Mouse (Mus musculus): Measurements from ENCODE around the gene Eif4g2. TPM values are rescaled to one million over a fixed set of nuclear protein-coding genes. Genes with fewer than 3 reads are reported as not detected.

The Eif4g2 gene
- 100 to 1,000 TPM; 942 to 954 TPM for total RNA-seq (2021)

DNA sequence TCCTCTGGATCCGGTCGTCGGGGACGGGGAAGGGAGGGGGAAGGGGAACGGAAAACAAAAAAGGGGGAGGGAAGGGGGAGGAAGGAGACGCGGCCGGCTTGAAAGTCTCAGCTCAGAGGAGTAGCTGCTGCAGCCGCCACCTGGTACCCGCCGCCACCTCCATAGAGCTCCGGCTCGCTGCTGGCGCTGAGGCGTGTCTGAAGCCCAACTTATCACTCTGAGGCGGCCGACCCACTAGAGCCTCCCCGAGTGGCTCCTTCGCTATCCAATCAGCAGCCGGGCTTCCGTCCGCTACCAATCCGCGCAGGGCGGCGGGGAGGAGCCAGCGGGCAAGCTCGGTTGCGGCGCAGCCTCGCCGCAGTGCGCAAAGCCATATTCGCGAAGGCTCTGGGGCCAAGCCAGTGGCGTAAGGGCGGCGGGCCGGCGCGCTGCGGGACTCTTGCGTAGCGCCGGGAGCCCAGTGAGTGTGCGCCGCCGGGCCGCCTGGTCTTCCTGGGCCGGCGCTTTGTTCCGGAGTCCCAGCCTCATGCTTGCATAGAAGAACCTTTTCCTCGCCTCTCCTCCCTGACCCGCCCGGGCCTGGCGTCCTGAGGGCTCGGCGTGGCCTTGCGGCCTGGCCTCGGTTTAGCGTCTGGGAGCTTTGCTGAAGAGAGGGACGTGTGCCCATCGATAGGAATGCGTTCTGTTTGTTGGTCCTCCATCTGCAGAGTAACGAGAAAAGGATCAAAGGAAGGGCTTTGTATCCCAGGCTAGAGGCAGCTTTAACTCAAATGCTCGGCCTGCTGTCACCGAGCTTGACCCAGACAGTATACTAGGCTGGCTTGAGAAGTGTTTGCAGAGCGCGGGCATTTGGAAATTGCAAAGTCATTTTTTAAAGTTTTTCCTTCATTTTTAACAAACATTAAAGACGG lies at the start of gene Eif4g2:
Gene Eif4g2 (minus strand): TSS at position 209 of the 911 bp plus-strand sequence.
- intact Hi-C loops (cut with DNase I), result loop anchor here (2.0 to 10.0 kb wide), 3 partner anchors 40 to 162 kb away; no protein-coding TSS in a partner anchor
- peak; percentile 99 for DNase-seq (ENCODE audit: extremely low spot score in 1 of 2, low spot score in 2 of 2)

DNA sequence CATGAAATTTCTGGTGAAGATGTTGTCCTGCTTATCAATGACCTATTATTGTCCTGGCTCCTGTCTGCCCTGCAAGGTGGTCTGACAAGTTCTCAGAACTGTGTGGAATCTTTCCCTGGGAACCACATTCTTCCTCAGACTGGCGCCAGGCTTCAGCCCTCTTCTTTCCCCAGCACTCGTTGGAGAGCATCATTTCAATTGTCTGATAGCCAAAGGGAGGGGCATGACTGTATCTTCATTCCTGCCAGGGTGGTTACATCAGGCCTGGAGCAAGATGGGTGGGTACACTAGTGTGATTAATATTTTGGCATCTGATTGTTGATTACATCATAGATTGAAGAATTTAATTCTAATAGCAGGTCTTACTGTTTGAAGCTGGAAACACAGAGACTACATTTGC lies 49.8 kb upstream of the Eif4g2 start:
- intact Hi-C loops (cut with DNase I), result no loop called here
- no peak for DNase-seq (ENCODE audit: extremely low spot score in 1 of 2, low spot score in 2 of 2)

DNA sequence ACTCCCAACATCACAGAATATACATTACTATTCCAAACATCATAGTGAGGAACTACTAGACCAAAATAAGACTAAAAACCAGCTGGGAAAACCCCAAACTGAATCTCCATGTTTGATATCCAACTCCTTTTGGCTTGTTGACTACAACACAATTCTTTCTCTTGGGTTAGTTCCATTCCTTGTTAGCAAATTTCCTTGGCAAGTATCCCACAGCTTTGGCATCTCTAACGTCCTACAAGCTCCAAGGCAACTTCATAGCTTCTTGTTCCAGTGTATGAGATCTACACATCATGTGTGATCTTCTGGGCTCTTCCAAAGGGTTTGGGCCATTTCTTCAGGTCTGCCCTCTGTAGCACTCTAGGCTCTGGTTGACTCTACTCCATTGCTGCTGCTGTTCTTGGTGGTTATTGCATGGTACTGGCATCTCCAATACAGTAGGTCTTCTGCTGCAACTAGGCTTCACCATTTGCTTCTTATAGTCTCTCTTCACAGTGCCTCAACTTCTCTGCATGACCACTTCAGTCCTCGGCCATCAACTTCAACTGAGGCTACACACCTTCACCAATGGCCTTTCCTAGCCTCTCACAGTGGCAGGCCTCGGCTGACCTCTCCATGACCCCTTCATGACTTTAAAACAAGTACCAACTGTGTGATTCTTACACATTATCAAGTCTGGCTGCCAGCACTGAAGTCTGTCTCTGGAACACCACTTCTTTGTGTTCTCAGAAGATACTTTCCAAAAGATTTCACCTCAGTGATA lies 44.0 kb upstream of the Eif4g2 start:
- intact Hi-C loops (cut with DNase I), result no loop called here
- DNase-seq (ENCODE audit: extremely low spot score in 1 of 2, low spot score in 2 of 2), result no peak

DNA sequence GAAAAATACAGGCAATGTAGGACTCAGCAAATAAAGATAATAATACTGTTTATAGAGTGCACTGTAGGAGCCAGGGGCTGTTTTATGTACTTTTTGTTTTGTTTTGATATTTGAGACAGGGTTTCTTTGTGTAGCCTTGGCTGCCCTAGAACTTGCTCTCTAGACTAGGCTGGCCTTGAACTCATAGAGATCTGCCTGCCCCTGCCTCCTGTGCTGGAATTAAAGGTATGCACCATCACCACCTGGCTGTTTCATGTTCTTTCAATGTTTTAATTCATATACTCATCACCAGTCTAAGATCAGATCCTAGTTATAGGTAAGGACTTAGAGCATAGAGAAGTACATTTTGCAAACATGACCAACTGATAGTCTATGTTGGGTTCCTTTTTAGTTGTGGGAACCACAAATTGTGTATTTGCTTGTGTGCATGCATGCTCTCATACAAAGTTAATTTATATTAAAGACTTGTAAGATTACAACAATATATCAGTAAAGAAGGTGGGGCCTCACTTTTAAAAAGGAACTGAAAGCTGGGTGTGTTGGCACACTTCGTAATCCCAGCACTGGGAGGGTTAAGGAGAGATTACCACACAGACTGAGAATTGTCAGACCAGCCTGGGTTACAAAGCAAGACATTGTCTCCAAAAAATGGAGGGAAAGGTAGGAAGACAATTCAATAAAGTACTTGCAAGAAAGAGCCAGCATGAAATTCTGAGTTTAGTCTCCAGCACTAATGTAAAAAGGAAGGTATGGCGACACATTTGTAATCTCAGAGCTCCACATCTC lies 41.1 kb upstream of the Eif4g2 start:
- intact Hi-C loops (cut with DNase I), result loop anchor here (2.0 kb wide), 1 partner anchor 41 kb away; the partner anchor contains the start of gene Eif4g2
- no peak for DNase-seq (ENCODE audit: extremely low spot score in 1 of 2, low spot score in 2 of 2)

DNA sequence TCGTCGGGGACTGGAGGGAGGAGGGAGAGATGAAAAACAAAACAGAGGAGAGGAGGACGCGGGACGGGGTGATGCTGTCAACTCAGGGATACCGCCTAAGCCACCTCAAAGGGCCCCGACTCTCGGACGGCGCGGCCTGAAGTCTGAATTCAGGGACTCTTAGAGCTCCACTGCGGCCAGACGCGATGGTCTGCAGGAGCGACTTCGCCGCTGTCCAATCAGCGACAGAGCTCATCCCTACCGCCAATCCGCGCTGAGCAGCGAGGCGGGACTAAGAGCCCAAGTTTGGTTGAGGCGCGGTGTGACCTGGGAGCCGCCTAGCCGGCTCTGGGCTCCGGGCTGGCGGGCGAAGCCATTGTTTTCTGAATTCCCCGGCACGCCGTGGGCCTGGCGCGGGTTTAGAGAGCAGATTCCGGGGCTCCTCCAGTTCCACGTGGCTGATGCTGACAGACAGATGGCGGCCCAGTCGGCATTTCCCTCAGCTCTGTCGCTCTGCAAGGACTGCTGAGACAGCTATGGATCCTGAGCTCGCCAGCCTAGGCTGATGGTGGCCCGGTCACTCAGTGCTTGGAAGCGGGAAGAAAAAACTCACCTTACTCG lies 39.8 kb upstream of the Eif4g2 start:
- peak; percentile 96 to 97 for DNase-seq (ENCODE audit: extremely low spot score in 1 of 2, low spot score in 2 of 2)
- intact Hi-C loops (cut with DNase I), result loop anchor here (2.0 kb wide), 1 partner anchor 40 kb away; the partner anchor contains the start of gene Eif4g2

DNA sequence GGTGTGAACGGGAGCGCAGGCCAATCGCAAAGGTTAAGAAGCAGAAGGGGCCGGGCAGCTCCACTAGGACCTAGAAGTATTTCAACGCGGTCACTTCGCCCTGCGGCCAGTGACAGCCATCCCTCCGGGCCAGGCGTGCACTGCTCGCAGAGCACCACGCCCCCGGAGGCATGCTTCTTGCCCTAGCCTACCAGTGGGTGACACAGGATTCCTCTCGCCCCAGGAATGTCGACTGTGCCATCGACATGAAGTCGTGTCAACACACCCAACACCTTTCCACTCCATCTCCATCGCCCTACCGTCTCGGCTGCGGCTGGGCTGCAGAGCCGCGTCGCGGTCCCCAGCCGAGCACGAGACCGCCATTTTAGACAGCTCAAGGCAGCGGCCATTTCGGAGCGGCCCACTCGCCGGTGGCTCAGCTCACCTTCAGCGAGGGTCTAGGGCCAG lies 39.3 kb upstream of the Eif4g2 start:
- DNase-seq (ENCODE audit: extremely low spot score in 1 of 2, low spot score in 2 of 2), result peak in 1 of 2 experiments; percentile 83
- intact Hi-C loops (cut with DNase I), result loop anchor here (2.0 kb wide), 1 partner anchor 39 kb away; the partner anchor contains the start of gene Eif4g2

DNA sequence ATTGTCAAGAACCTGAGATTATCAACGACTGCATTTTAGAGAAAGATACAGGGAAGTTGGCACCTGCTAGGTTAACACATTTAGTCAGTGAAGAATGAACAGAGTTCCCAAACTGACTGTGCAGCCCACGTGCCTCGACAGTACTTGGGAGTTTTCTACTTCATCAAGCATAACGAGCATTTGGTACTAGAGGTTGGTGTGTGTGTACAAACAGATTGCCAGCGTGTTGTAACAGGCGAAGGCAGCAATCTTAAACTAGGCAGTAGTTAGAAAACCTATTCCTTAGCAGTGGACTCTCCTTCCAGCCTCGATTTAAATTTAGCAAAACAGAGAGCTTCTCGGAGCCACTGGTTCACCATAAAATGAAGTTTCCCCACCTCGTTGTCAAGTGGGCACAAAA lies 38.7 kb upstream of the Eif4g2 start:
- no peak for DNase-seq (ENCODE audit: extremely low spot score in 1 of 2, low spot score in 2 of 2)
- intact Hi-C loops (cut with DNase I), result no loop called here

DNA sequence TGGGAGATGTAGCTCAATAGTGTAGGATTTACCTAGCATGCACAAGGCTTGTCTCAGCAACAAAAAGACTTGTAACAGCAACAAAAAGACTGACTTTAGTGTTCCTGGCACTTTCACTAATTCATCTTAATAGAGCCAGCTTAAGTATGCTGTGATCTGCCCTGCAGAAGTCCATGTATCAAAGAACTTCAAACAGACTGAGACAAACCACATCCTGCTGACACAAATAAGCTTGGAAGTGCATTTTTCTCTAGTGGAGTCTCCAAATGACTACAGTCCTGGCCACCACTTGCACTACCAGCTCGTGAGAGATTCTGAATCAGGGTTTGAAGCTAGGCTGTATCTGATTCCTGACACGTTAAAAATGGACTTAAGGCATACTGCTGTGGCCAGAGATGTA lies 26.7 kb upstream of the Eif4g2 start:
- intact Hi-C loops (cut with DNase I), result no loop called here
- no peak for DNase-seq (ENCODE audit: extremely low spot score in 1 of 2, low spot score in 2 of 2)

DNA sequence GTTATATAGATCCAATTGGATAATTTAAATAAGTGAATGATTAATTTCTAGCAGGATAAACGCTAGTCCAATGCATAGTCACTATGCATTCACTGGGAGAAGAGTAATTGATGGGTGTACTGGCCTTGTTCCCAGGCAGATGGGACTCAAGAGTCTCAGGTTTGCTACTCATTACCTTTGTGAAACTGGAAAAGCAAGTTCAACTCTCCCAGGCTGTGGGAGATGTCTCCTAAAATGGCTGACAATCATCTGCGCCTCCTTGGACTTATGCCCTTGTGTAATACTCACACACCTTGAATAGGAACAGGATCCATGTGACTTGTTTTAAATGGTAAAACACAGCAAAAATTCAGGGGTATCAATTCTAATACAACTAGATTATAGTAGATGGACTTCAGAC lies 26.3 kb upstream of the Eif4g2 start:
- no peak for DNase-seq (ENCODE audit: extremely low spot score in 1 of 2, low spot score in 2 of 2)
- intact Hi-C loops (cut with DNase I), result no loop called here

DNA sequence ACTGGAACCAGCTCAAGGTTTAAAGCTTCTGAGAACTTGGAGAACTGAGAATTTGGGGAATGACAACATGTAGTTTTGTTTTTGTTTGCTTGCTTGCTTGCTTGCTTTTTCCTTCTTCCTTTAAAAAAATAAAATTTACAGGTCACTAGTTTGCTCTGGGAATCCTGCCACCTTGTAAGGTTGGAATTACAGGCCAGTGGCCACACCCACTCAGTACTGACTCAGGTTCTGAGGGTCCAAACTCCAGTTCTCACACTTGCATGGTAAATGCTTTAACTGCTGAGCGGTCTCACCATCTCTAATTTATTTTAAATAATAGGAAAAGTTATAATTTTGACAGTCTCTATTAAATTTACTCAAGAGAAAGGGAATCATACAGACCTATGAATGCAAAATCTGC lies 15.4 kb upstream of the Eif4g2 start:
- DNase-seq (ENCODE audit: extremely low spot score in 1 of 2, low spot score in 2 of 2), result no peak
- intact Hi-C loops (cut with DNase I), result no loop called here

DNA sequence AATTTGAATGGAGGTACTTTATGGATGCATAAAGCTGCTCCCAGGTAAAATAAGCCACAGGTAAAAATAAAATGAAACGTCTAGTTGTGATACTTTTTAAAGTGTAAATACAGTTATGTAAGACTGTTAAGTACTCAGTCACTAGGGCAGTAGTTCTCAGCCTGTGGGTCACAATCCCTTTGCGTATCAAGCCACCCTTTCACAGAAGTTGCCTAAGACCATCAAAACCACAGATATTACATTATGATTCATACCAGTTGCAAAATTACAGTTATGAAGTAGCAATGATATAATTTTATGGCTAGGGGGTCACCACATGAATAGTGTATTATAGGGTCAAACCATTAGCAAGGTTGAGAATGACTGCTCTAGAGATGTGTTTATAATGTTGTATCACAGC lies 12.3 kb upstream of the Eif4g2 start:
- DNase-seq (ENCODE audit: extremely low spot score in 1 of 2, low spot score in 2 of 2), result no peak
- intact Hi-C loops (cut with DNase I), result no loop called here

DNA sequence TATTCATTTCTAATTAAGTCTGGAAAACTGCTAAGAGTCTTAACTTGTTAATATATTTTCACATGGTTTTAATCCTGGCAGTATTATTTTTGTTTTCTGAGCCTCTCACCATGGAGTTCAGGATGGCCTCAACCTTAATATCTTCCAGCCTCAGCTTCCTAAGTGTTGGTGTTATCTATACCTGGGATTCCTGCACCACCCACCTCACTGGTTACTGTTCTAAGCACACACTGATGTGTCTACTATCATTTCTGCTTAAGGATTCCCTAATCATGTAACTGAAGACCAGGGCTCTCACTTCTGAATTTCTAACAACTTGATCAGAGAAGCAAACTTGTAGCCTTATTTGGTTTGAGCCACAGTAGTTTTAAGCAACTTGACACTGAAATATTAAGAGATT lies 2.3 kb upstream of the Eif4g2 start:
- intact Hi-C loops (cut with DNase I), result loop anchor here (10.0 kb wide), 1 partner anchor 160 kb away; no protein-coding TSS in a partner anchor
- no peak for DNase-seq (ENCODE audit: extremely low spot score in 1 of 2, low spot score in 2 of 2)

DNA sequence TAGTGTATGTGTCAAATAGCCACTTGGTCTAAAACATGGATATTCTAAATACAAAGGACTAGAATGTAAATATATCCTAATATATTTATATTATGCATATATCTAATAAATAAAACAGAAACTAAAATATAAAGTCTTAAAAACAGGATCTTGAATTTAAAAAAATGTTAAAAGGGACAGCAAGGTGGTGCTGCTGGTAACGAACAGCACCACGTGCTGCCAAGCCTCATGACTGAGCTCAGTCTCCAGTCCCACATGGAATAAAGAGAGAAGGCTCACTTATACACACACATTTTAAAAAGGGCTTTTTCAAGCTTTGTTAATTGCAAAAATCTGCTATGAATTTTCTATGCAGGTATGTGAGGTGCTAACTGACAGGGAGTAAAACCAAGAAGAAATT lies 1.6 kb upstream of the Eif4g2 start:
- DNase-seq (ENCODE audit: extremely low spot score in 1 of 2, low spot score in 2 of 2), result no peak
- intact Hi-C loops (cut with DNase I), result loop anchor here (5.0 to 10.0 kb wide), 2 partner anchors 73 to 160 kb away; no protein-coding TSS in a partner anchor

DNA sequence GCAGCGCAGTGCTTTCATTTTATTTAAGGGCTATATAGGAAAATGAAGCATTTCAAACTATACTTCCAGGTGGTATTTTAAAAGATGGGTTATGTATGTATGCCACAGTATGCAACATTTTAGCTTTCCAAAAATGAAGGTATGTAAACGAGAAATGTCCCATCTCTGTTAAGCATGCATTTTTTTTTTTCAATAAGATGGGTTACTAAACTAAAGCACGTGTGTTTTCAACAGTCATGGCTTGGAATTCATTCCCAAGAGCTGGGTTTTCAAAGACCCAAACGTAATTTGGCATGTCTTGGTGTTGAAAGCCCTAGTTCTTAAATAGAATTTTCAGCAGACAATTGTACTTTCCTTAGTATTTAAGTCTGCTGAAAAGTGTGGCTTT lies 897 bp upstream of the Eif4g2 start:
- DNase-seq (ENCODE audit: extremely low spot score in 1 of 2, low spot score in 2 of 2), result no peak
- intact Hi-C loops (cut with DNase I), result loop anchor here (2.0 to 10.0 kb wide), 3 partner anchors 39 to 161 kb away; no protein-coding TSS in a partner anchor

DNA sequence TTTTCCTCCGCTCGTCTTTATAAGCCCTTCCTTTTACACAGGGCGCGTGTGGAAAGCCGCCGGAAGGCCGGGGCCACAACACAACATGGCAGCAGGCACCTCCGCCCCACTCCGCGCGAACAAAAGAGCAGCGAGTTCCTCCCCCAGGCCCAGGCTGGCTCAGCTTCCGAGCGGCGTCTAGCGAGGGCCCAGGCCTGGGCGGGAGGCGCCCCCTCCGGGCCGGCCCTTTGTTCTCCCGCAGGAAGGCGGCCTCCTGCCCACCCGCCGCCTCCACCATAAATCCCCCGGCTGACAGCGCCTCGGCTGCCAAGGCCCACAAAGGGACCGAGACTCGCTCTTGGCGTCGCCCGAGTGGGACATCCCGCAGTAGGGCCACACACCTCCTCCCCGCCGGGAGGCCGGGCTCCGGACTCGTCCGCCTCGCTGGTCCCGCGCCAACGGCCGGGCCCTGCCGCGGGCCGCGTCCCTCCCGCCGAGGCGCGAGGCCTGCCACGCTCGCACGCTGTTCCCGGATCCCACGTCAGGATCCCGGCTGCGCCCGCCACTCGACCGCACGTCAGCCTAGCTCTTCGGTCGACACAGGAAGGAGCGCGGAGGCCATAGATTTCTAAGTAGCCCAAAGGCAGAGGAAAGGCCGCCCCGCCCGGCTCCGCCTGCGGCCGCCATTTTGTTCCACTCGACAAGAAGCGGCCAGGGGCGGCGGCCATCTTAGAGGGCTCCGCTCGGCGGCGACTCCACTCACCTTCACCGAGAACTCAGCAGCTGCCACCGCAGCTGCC lies 598 bp downstream of the Eif4g2 start:
- peak; percentile 77 to 93 for DNase-seq (ENCODE audit: extremely low spot score in 1 of 2, low spot score in 2 of 2)
- intact Hi-C loops (cut with DNase I), result loop anchor here (2.0 to 10.0 kb wide), 3 partner anchors 41 to 163 kb away; no protein-coding TSS in a partner anchor

DNA sequence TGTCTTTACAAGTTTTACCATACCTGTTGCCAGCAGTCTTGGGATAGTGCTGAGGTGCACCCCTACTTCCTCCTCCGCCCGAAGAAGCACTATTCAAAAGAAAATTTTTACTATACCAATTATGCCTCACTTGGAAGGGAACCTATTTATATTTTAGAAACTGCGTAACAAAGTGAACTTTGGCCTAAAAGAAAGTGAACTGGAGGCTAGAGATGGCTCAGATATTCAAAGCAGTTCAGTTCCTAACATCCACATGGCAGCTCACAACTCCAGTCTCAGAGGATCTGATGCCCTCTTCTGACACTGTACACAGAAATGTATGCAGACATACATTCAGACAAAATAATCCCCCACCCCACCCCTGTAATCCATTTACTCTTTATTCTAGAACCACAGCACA lies 2.0 kb downstream of the Eif4g2 start:
- intact Hi-C loops (cut with DNase I), result loop anchor here (5.0 to 10.0 kb wide), 2 partner anchors 76 to 164 kb away; no protein-coding TSS in a partner anchor

DNA sequence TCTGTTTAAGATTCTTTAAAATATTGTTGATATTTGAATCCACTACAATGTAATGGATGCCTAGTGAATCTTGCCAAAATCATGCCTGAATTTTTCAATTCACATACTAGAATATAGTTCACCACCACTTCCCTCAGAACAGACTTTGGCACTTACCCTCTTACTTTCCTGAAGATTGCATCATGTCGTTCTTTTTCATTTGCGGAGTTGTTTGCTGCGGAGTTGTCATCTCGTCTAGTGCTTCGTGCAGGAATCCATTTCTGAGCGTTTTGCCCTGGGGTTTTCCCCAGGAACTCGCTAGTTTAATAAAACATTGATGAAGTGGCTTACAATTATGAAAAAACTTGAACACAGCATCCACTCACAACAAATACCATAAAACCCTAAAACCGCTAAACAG lies 2.8 kb downstream of the Eif4g2 start:
- intact Hi-C loops (cut with DNase I), result loop anchor here (5.0 to 10.0 kb wide), 2 partner anchors 77 to 165 kb away; no protein-coding TSS in a partner anchor
- DNase-seq (ENCODE audit: extremely low spot score in 1 of 2, low spot score in 2 of 2), result no peak

More for the DNA sequence above, 2.0 kb downstream of the Eif4g2 start:
- no peak for DNase-seq (ENCODE audit: extremely low spot score in 1 of 2, low spot score in 2 of 2)
